Mouse (Mus musculus) MEL (cell line): ENCODE measurements around the gene Lzts2. TPM values are rescaled to one million over a fixed set of nuclear protein-coding genes. Genes with fewer than 3 reads are reported as not detected.
A peak's percentile ranks its signal among the peaks of the same experiment; 100 is the strongest.

Source experiments
- DNase-seq: peaks from one replicate; pipeline ENCODE4 v3.0.0; 2011; ENCODE audit warnings: low read depth, low spot score
- H3K27ac ChIP-seq: 2 replicates; pipeline ENCODE4 v1.5.1; 2012; ENCODE audit warnings: low read depth, mild to moderate bottlenecking, control low read depth, low read length, moderate library complexity; ENCODE audit not compliant: control insufficient read depth
- H3K27me3 ChIP-seq, 2 experiments: fragments of 150-350 bp in 1 of 2; sonication (generic) in 1 of 2; 2 replicates each; pipeline ENCODE4 v1.6.1; 2012; ENCODE audit warnings: low read length in 2 of 2, mild to moderate bottlenecking in 2 of 2, improper control_type of control experiment in 1 of 2, moderate library complexity in 1 of 2; ENCODE audit not compliant: insufficient read depth in 2 of 2, control insufficient read depth in 1 of 2
- H3K36me3 ChIP-seq, 2 experiments: 2 replicates each; pipeline ENCODE4 v1.6.1; 2012 to 2014; ENCODE audit warnings: low read length in 2 of 2, improper control_type of control experiment in 1 of 2, inconsistent platforms in 1 of 2, mild to moderate bottlenecking in 1 of 2; ENCODE audit not compliant: insufficient read depth in 2 of 2, control insufficient read depth in 1 of 2
- H3K4me1 ChIP-seq, 2 experiments: fragments of 150-350 bp in 1 of 2; sonication (generic) in 1 of 2; 2 replicates each; pipeline ENCODE4 v1.6.1; 2012; ENCODE audit warnings: low read length in 2 of 2, improper control_type of control experiment in 1 of 2, mild to moderate bottlenecking in 1 of 2; ENCODE audit not compliant: insufficient read depth in 2 of 2, control insufficient read depth in 1 of 2
- H3K4me3 ChIP-seq, 2 experiments: fragments of 150-350 bp in 1 of 2; sonication (generic) in 1 of 2; 2 replicates each; pipeline ENCODE4 v1.5.1; 2012; ENCODE audit warnings: low read depth in 2 of 2, low read length in 2 of 2, mild to moderate bottlenecking in 2 of 2, moderate library complexity in 2 of 2, control low read depth in 1 of 2, improper control_type of control experiment in 1 of 2; ENCODE audit not compliant: control insufficient read depth in 1 of 2, insufficient read depth in 1 of 2
- H3K79me2 ChIP-seq: 2 replicates; pipeline ENCODE4 v1.6.1; 2012; ENCODE audit warnings: mild to moderate bottlenecking, low read length, moderate library complexity; ENCODE audit not compliant: control insufficient read depth, poor library complexity, insufficient read depth
- H3K9ac ChIP-seq: 2 replicates; pipeline ENCODE4 v1.6.1; 2012; ENCODE audit warnings: low read depth, mild to moderate bottlenecking, control low read depth, low read length, moderate library complexity; ENCODE audit not compliant: control insufficient read depth, poor library complexity, severe bottlenecking
- H3K9me3 ChIP-seq: fragments of 150-350 bp; sonication (generic); replicated peaks from 2 replicates; pipeline ENCODE4 v1.6.1; 2012; ENCODE audit warnings: mild to moderate bottlenecking, low read length, improper control_type of control experiment, moderate library complexity; ENCODE audit not compliant: insufficient read depth
- BHLHE40 ChIP-seq: IDR thresholded peaks from 2 replicates; pipeline ENCODE4 v1.6.1; 2012; ENCODE audit warnings: low read depth, mild to moderate bottlenecking, inconsistent platforms, low read length, improper control_type of control experiment, borderline replicate concordance
- CHD1 ChIP-seq: IDR thresholded peaks from 2 replicates; pipeline ENCODE4 v1.6.1; 2012; ENCODE audit warnings: low read depth, mild to moderate bottlenecking, inconsistent platforms, low read length, improper control_type of control experiment
- CHD2 ChIP-seq: IDR thresholded peaks from 2 replicates; pipeline ENCODE4 v1.6.1; 2011; ENCODE audit warnings: low read length, improper control_type of control experiment
- CTCF ChIP-seq, 3 experiments: IDR thresholded peaks in 2 of 3; conservative IDR thresholded peaks in 1 of 3; 2 replicates each; pipeline ENCODE4 v1.5.1; 2011 to 2012; ENCODE audit warnings: low read length in 3 of 3, low read depth in 2 of 3, mild to moderate bottlenecking in 2 of 3, improper control_type of control experiment in 1 of 3, inconsistent platforms in 1 of 3, mixed read lengths in 1 of 3, moderate library complexity in 1 of 3; ENCODE audit not compliant: control insufficient read depth in 1 of 3, insufficient read depth in 1 of 3, poor library complexity in 1 of 3, severe bottlenecking in 1 of 3
- E2F4 ChIP-seq: IDR thresholded peaks from 2 replicates; pipeline ENCODE4 v1.6.1; 2011; ENCODE audit warnings: low read depth, low read length, improper control_type of control experiment, borderline replicate concordance
- EP300 ChIP-seq, 2 experiments: IDR thresholded peaks; 2 replicates each; pipeline ENCODE4 v1.6.1; 2011; ENCODE audit warnings: improper control_type of control experiment in 2 of 2, low read length in 2 of 2, low read depth in 1 of 2, mild to moderate bottlenecking in 1 of 2
- ETS1 ChIP-seq: IDR thresholded peaks from 2 replicates; pipeline ENCODE4 v1.6.1; 2012; ENCODE audit warnings: low read depth, mild to moderate bottlenecking, inconsistent platforms, low read length, improper control_type of control experiment, moderate library complexity
- GATA1 ChIP-seq: IDR thresholded peaks from 2 replicates; pipeline ENCODE4 v1.6.1; 2011; ENCODE audit warnings: low read depth, low read length, improper control_type of control experiment
- JUND ChIP-seq: IDR thresholded peaks from 2 replicates; pipeline ENCODE4 v1.6.1; 2011; ENCODE audit warnings: low read depth, mild to moderate bottlenecking, improper control_type of control experiment, low read length
- MAFK ChIP-seq: IDR thresholded peaks from 2 replicates; pipeline ENCODE4 v1.6.1; 2011; ENCODE audit warnings: low read depth, mild to moderate bottlenecking, low read length, improper control_type of control experiment, borderline replicate concordance
- MAX ChIP-seq: IDR thresholded peaks from 2 replicates; pipeline ENCODE4 v1.6.1; 2011; ENCODE audit warnings: low read length, improper control_type of control experiment
- MAZ ChIP-seq: IDR thresholded peaks from 2 replicates; pipeline ENCODE4 v1.6.1; 2012; ENCODE audit warnings: low read depth, mild to moderate bottlenecking, inconsistent platforms, low read length, improper control_type of control experiment
- MEF2A ChIP-seq: IDR thresholded peaks from 2 replicates; pipeline ENCODE4 v1.6.1; 2014; ENCODE audit warnings: low read depth, mild to moderate bottlenecking, inconsistent platforms, low read length, improper control_type of control experiment; ENCODE audit not compliant: poor library complexity, insufficient replicate concordance, severe bottlenecking; ENCODE audit errors: extremely low read depth
- MYB ChIP-seq: IDR thresholded peaks from 2 replicates; pipeline ENCODE4 v1.6.1; 2011; ENCODE audit warnings: mild to moderate bottlenecking, low read depth, low read length, improper control_type of control experiment
- MYC ChIP-seq: IDR thresholded peaks from 2 replicates; pipeline ENCODE4 v1.6.1; 2011; ENCODE audit warnings: low read depth, mild to moderate bottlenecking, low read length, improper control_type of control experiment, moderate library complexity
- NELFE ChIP-seq: IDR thresholded peaks from 2 replicates; pipeline ENCODE4 v1.6.1; 2011; ENCODE audit warnings: low read depth, low read length, improper control_type of control experiment
- NRF1 ChIP-seq: IDR thresholded peaks from 2 replicates; pipeline ENCODE4 v1.6.1; 2014; ENCODE audit warnings: low read depth, mild to moderate bottlenecking, inconsistent platforms, low read length, improper control_type of control experiment, moderate library complexity; ENCODE audit not compliant: poor library complexity, insufficient read depth, severe bottlenecking
- POLR2A ChIP-seq, 2 experiments: IDR thresholded peaks; 2 replicates each; pipeline ENCODE4 v1.6.1; 2011 to 2012; ENCODE audit warnings: low read length in 2 of 2, mild to moderate bottlenecking in 2 of 2, control low read depth in 1 of 2, improper control_type of control experiment in 1 of 2, low read depth in 1 of 2, moderate library complexity in 1 of 2; ENCODE audit not compliant: control insufficient read depth in 1 of 2, insufficient read depth in 1 of 2, poor library complexity in 1 of 2
- POLR2AphosphoS2 ChIP-seq: IDR thresholded peaks from 2 replicates; pipeline ENCODE4 v1.6.1; 2011; ENCODE audit warnings: low read length, improper control_type of control experiment
- POLR2AphosphoS5 ChIP-seq: IDR thresholded peaks from 2 replicates; pipeline ENCODE4 v1.6.1; 2012; ENCODE audit warnings: low read depth, borderline replicate concordance, mild to moderate bottlenecking, inconsistent platforms, low read length, moderate library complexity, mixed read lengths
- RCOR1 ChIP-seq: IDR thresholded peaks from 2 replicates; pipeline ENCODE4 v1.6.1; 2012; ENCODE audit warnings: low read depth, mild to moderate bottlenecking, inconsistent platforms, low read length, improper control_type of control experiment
- SIN3A ChIP-seq: IDR thresholded peaks from 2 replicates; pipeline ENCODE4 v1.6.1; 2012; ENCODE audit warnings: low read length, improper control_type of control experiment, inconsistent platforms
- SMC3 ChIP-seq: IDR thresholded peaks from 2 replicates; pipeline ENCODE4 v1.6.1; 2011; ENCODE audit warnings: low read depth, low read length, improper control_type of control experiment
- TBP ChIP-seq: IDR thresholded peaks from 2 replicates; pipeline ENCODE4 v1.8.0; 2011; ENCODE audit warnings: low read depth, low read length, improper control_type of control experiment
- TCF12 ChIP-seq: IDR thresholded peaks from 2 replicates; pipeline ENCODE4 v1.6.1; 2014; ENCODE audit warnings: low read depth, mild to moderate bottlenecking, inconsistent platforms, low read length, improper control_type of control experiment, moderate library complexity
- USF1 ChIP-seq: IDR thresholded peaks from 2 replicates; pipeline ENCODE4 v1.6.1; 2014; ENCODE audit warnings: low read depth, mild to moderate bottlenecking, inconsistent platforms, low read length, improper control_type of control experiment, moderate library complexity
- USF2 ChIP-seq, 2 experiments: IDR thresholded peaks; 2 replicates each; pipeline ENCODE4 v1.6.1; 2011 to 2012; ENCODE audit warnings: improper control_type of control experiment in 2 of 2, low read length in 2 of 2, borderline replicate concordance in 1 of 2, inconsistent platforms in 1 of 2, low read depth in 1 of 2, mild to moderate bottlenecking in 1 of 2; ENCODE audit not compliant: insufficient read depth in 1 of 2
- ZC3H11A ChIP-seq: IDR thresholded peaks from 2 replicates; pipeline ENCODE4 v1.6.1; 2012; ENCODE audit warnings: low read depth, mild to moderate bottlenecking, inconsistent platforms, low read length, improper control_type of control experiment
- ZKSCAN1 ChIP-seq: IDR thresholded peaks from 2 replicates; pipeline ENCODE4 v1.6.1; 2012; ENCODE audit warnings: low read depth, mild to moderate bottlenecking, inconsistent platforms, low read length, improper control_type of control experiment, moderate library complexity
- ZNF384 ChIP-seq: IDR thresholded peaks from 2 replicates; pipeline ENCODE4 v1.6.1; 2012; ENCODE audit warnings: low read depth, mild to moderate bottlenecking, inconsistent platforms, low read length, improper control_type of control experiment
- polyA plus RNA-seq, 2 experiments: library from polyadenylated mRNA; stranded (reverse) in 1 of 2; unstranded in 1 of 2; fragments of >175 nt in 1 of 2; fragments of >200 nt in 1 of 2; gene quantifications; 2 replicates each; pipeline versions ENCODE4 v1.2.1 to v1.2.4; 2012; ENCODE audit warnings: low replicate concordance in 2 of 2, low read depth in 1 of 2; ENCODE audit not compliant: insufficient read length in 2 of 2, insufficient read depth in 1 of 2, missing spikeins in 1 of 2
- total RNA-seq: library from RNA; depleted of rRNA; stranded (reverse); fragments of 300-350 nt; gene quantifications from 2 replicates; pipeline ENCODE4 v1.2.3, GENCODE M21; 2012

Gene Lzts2
- total and polyA plus RNA-seq, 3 experiments: 4.0 to 13.1 TPM; not detected in 1

DNA sequence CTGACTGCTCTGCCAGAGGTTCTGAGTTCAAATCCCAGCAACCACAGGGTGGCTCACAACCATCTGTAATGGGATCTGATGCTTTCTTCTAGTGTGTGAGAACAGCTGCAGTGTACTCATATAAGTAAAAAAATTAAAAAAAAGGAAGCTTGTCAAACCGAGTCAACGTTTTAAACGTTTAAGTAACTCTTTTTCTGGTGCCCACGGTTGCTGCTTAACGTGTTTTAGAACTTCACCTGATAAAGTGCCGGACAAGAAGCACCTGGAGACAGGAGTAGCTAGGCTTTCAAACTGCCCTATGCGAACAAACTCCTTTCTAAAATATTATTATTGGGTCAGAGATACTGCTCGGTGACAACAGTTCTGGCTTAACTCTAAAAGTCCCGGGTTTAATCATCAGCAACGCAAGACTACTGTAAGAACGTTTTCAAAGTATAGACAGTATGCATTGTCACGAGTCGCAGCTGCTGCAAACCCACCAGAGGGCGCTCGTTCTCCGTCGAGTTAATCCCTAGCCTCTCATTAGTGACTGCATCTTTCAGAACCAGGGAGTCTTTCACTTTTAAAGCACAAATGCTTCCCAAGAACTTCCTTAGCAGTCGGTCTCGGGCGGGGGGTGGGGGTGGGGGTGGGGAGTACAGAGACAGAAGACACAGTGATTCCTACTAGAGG is 59.8 kb downstream of the Lzts2 start (continued):
- no peak for TF ChIP-seq MAFK
- no peak for TF ChIP-seq CHD2
- TF ChIP-seq CTCF (IDR thresholded peaks at IDR 0.05 in 2 of 3, conservative IDR thresholded peaks at IDR 0.05 in 1 of 3; ENCODE audit: control insufficient read depth in 1 of 3, insufficient read depth in 1 of 3, low read depth in 2 of 3, low read length in 3 of 3, poor library complexity in 1 of 3, severe bottlenecking in 1 of 3): peak; percentile 93 to 96 (median 94)
- peak; percentile 62 for TF ChIP-seq USF1
- TF ChIP-seq ZC3H11A: 0 out of 2 replicates have a peak, but pooled peaks have one; percentile 22
- peak; percentile 44 for TF ChIP-seq RCOR1
- TF ChIP-seq ZNF384: 0 out of 2 replicates have a peak, but pooled peaks have one; percentile 32
- no peak for TF ChIP-seq CHD1
- TF ChIP-seq MEF2A: no peak
- TF ChIP-seq SMC3: peak; percentile 74
- TF ChIP-seq NELFE: no peak
- TF ChIP-seq BHLHE40: 0 out of 2 replicates have a peak, but pooled peaks have one; percentile 50
- TF ChIP-seq TBP: peak; percentile 51; the same call in 1 of the 2 replicates

DNA sequence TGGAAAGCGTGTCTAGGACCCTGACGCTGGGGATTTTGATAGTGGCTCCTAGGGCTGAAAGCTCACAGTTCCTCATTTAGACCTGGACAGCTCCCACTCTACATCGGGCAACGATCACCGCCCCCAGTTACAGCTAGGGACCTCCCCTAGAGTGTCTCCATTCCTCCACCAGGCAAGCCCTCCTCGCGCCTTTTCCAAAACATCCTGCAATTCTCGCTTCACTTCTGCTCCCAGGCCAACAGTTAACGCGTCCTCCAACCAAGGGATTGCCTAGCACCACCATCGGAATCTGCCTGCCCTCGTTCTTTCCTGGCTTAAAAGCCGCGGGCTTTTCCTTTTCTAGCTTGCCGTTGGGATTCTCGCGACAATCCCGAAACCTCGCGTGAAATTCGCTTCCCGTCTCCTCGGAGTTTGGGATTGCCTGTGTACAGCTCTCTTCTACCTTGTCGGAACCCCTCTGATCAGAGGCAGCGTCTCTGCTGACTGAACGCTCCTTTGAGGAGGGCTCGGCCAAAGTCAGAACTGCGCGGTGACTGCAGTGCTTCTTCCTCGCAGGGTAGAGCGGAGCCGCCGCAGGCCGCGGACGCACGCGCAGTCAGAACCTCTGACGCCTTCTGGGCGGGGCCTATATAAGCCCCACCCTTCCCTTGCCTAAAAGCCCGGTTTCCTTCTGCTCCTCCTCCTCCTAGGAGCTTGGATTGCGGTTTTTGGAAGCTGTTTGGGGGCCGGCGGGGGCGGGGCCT is 60.5 kb downstream of the Lzts2 start, which contains the start of gene Kazald1:
TSS of gene Kazald1 (plus strand) at position 662 of the 743 bp plus-strand sequence.
- peaks cover 5% of the 10 kb centered on the region; the same call in 1 of the 2 replicates for H3K79me2 ChIP-seq
- peak within 1 kb of the TSS; percentile 98 for H3K27ac ChIP-seq
- peaks cover 0 to 6% of the 10 kb centered on the region in 2 experiments; a peak in 1 of 4 replicates for H3K27me3 ChIP-seq
- H3K4me3 ChIP-seq: peak within 1 kb of the TSS; percentile 75 to 77
- no peaks in the 10 kb centered on the region for H3K9me3 ChIP-seq
- DNase-seq: peak; percentile 98
- peaks cover 0 to 24% of the 10 kb centered on the region in 2 experiments; a peak in 2 of 4 replicates for H3K4me1 ChIP-seq
- peaks cover 0 to 17% of the 10 kb centered on the region in 2 experiments; a peak in 2 of 4 replicates for H3K36me3 ChIP-seq
- peak within 1 kb of the TSS; percentile 86 for H3K9ac ChIP-seq
- TF ChIP-seq SIN3A: peak; percentile 49; the same call in 1 of the 2 replicates
- peak; percentile 98 for TF ChIP-seq CHD2
- no peak for TF ChIP-seq MAZ
- TF ChIP-seq GATA1: 0 out of 2 replicates have a peak, but pooled peaks have one; percentile 1
- TF ChIP-seq JUND: no peak
- TF ChIP-seq MEF2A: no peak
- peak; percentile 75 for TF ChIP-seq TCF12
- TF ChIP-seq POLR2AphosphoS5: no peak
- no peak; the same call in 1 of the 2 replicates for TF ChIP-seq ETS1
- no peak for TF ChIP-seq USF2 (IDR thresholded peaks at IDR 0.05; ENCODE audit: borderline replicate concordance in 1 of 2, insufficient read depth in 1 of 2, low read depth in 1 of 2, low read length in 2 of 2)
- TF ChIP-seq EP300 (IDR thresholded peaks at IDR 0.05; ENCODE audit: low read depth in 1 of 2, low read length in 2 of 2): peak in 1 of 2 experiments; percentile 8; a peak in 1 of 4 replicates
- no peak for TF ChIP-seq ZKSCAN1
- 0 out of 2 replicates have a peak, but pooled peaks have one; percentile 56 for TF ChIP-seq E2F4
- no peak for TF ChIP-seq MYC
- peak; percentile 98 for TF ChIP-seq POLR2AphosphoS2
- TF ChIP-seq MYB: no peak
- TF ChIP-seq POLR2A (IDR thresholded peaks at IDR 0.05; ENCODE audit: control insufficient read depth in 1 of 2, insufficient read depth in 1 of 2, low read depth in 1 of 2, low read length in 2 of 2, poor library complexity in 1 of 2): peak; percentile 81 to 97
- peak; percentile 88 for TF ChIP-seq TBP
- no peak for TF ChIP-seq SMC3
- no peak for TF ChIP-seq BHLHE40
- no peak for TF ChIP-seq CTCF (IDR thresholded peaks at IDR 0.05 in 2 of 3, conservative IDR thresholded peaks at IDR 0.05 in 1 of 3; ENCODE audit: control insufficient read depth in 1 of 3, insufficient read depth in 1 of 3, low read depth in 2 of 3, low read length in 3 of 3, poor library complexity in 1 of 3, severe bottlenecking in 1 of 3)
- peak; percentile 90 for TF ChIP-seq NRF1
- no peak for TF ChIP-seq CHD1
- peak; percentile 12 for TF ChIP-seq MAX
- TF ChIP-seq NELFE: peak; percentile 98
